Mouse (Mus musculus) G1E (cell line): ENCODE data around the gene Stip1.

ENCODE experiments used
- CTCF ChIP-seq: IDR thresholded peaks from 2 replicates; pipeline ENCODE4 v1.5.1; 2012; ENCODE audit warnings: low read depth, low read length, inconsistent platforms, mixed read lengths
- GATA1 ChIP-seq: IDR thresholded peaks from 2 replicates; pipeline ENCODE4 v1.6.1; 2012; ENCODE audit warnings: borderline replicate concordance, low read length, inconsistent platforms, mixed read lengths
- POLR2AphosphoS5 ChIP-seq: IDR thresholded peaks from 2 replicates; pipeline ENCODE4 v1.6.1; 2012; ENCODE audit warnings: low read depth, low read length, inconsistent platforms; ENCODE audit not compliant: insufficient replicate concordance
- TAL1 ChIP-seq: conservative IDR thresholded peaks from 2 replicates; pipeline ENCODE4 v1.6.1; 2012; ENCODE audit warnings: low read depth, low read length, inconsistent platforms, mixed read lengths

- no peak for TF ChIP-seq CTCF
- TF ChIP-seq GATA1: no peak
- TF ChIP-seq POLR2AphosphoS5: no peak
- no peak for TF ChIP-seq TAL1
Measured at GRCm38 (mm10) chr19:7078271-7078670, 38.5 kb upstream of the Stip1 start.
